Mouse (Mus musculus) T-cell, adult 2 months (primary cell): ENCODE measurements around the gene Gm43720.

Experiments
- DNase-seq: peaks from one replicate; pipeline ENCODE4 v3.0.0; 2022; ENCODE audit warnings: low spot score

The Gm43720 gene

GRCm38 (mm10) chr5:138279585-138280424 lies at the start of gene Gm43720, which contains the start of the genes Gpc2 and Stag3:
Gm43720 (minus strand) TSS chr5:138279958.
Gpc2 (minus strand) TSS chr5:138280005.
Stag3 (plus strand) TSS chr5:138280240.
- DNase-seq, result peak; percentile 88

GRCm38 (mm10) chr5:138312795-138313194 lies 33.0 kb upstream of the Gm43720 start:
- DNase-seq, result no peak

GRCm38 (mm10) chr5:138299613-138300012 lies 19.9 kb upstream of the Gm43720 start:
- no peak for DNase-seq

- no peak for DNase-seq
Observed at GRCm38 (mm10) chr5:138294158-138294557, 14.4 kb upstream of the Gm43720 start.

DNA sequence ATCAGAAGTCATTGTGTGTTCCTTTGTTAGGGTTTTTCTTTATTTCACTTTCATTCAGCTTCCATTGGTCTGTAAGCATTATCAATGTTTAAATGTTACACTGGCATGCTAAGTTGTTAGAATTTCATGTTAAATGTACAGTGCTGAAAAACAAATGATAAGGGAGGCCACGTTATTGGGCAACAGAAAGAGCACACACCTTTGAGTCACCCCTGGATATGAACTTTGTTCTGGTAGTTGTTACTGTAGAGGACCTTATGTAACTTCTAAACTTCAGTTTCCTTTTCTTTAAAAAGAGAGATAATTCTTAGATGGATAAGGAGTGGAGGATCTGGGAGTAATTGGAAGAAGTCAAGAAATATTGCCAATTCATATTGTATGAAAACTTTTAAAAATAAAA lies 11.9 kb upstream of the Gm43720 start:
- no peak for DNase-seq

- DNase-seq, result peak; percentile 22
Observed at GRCm38 (mm10) chr5:138287861-138288260, 8.1 kb upstream of the Gm43720 start.

DNA sequence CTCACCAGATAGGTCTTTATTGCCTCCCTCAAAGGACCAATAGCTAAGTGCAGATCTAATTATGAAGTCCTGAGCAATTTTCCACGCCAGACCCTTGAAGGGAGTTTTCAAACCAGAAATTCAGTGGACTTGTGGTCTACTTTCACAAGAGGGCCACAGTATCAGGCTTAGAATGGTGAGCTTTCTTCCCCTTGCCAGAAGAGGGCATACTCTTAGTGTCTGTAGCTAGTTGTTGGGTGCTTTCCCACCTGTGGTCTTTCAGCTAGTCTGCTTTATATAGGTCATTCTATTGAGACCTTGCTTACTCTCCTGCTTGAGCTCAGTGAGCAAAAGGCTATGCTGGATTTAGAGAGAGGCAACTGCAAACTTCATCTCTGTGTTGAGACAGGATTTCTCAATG lies 3.8 kb upstream of the Gm43720 start:
- no peak for DNase-seq

GRCm38 (mm10) chr5:138281798-138282197 lies 2.0 kb upstream of the Gm43720 start:
- no peak for DNase-seq

DNA sequence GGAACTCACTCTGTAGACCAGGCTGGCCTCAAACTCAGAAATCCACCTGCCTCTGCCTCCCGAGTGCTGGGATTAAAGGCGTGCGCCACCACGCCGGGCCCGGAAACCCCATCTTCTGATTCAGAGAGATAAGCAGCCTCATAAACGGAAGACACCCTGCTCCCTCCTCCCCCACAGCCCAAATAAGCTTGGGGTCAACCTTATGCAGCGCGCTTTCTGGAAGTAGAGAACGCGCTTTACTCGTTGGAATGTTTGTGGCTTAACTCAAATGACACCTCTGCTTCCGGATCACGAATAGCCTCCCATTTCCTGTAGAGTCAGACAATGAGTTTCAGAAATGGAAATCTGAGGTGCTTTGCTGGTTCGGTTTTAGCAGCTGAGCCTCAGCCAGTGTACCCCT lies 1.1 kb upstream of the Gm43720 start:
- DNase-seq, result no peak

DNA sequence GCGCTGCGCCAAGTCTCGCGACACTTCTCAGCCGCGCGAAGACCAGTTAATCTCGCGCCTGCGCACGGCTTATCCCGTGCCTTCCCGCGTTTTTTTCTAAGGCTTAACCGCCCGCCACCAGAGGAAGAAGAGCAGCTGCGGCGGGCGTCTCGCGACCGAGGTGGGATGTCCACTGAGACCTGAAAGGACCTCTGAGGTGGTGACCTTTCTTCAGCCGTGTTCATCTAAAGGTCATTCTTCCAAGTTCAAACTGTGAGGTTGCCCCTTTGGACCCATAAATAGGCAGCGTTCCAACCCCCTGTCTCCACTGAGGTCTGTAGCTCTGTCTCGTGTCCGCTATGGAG lies 639 bp upstream of the Gm43720 start:
- DNase-seq, result no peak

- no peak for DNase-seq
Observed at GRCm38 (mm10) chr5:138277994-138278393, 1.8 kb downstream of the Gm43720 start.

GRCm38 (mm10) chr5:138275216-138276050 lies 4.3 kb downstream of the Gm43720 start:
- DNase-seq, result no peak

- DNase-seq, result no peak
Observed at GRCm38 (mm10) chr5:138274186-138274585, 5.6 kb downstream of the Gm43720 start.

- DNase-seq, result no peak
Observed at GRCm38 (mm10) chr5:138272409-138272923, 7.3 kb downstream of the Gm43720 start, which contains the start of gene Gal3st4. Gal3st4 (minus strand) TSS chr5:138272840.

- DNase-seq, result no peak
Observed at GRCm38 (mm10) chr5:138271232-138271631, 8.5 kb downstream of the Gm43720 start.

- DNase-seq, result no peak
Observed at GRCm38 (mm10) chr5:138268980-138269379, 10.8 kb downstream of the Gm43720 start.

GRCm38 (mm10) chr5:138267114-138267513 lies 12.6 kb downstream of the Gm43720 start:
- DNase-seq, result no peak

DNA sequence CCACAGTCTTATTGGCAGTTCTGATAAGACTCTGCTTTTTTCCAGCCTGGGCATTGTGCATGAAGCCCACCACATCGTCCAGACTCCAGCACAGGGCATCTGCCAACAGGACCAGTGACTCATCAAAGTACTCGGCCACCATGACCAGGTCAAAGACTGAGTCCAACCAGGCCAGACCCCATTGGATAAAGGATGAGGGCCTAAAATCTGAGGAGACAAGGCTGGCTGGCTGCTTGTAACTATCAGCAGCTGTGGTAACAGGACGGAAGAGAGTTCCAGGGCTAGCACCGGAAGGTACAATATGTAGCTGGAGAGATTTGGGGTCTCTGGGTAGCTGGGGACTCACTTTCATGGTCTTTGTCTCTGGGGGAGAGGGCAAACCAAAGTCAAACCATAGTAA lies 14.0 kb downstream of the Gm43720 start:
- no peak for DNase-seq

DNA sequence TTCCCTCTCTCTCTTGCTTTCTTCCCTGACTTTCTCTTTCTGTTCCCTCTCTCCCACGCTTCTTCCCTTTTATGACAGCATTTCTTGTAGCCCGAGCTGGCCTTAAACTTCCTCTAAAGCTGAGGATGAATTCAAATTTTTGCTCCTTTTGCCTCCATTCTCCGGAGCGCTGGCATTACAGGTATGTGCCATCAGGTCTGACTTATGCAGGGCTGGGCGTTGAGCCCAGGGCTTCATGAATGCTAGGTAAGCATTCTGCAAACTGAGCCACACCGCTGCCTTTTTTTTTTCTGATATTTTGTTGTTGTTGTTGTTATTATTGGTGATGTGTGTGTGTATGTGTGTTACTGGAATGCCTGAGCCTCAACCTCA lies 15.6 kb downstream of the Gm43720 start:
- no peak for DNase-seq

GRCm38 (mm10) chr5:138263260-138264206 lies 16.2 kb downstream of the Gm43720 start, which contains the start of gene BC037034:
BC037034 (minus strand) TSS chr5:138264033.
- peak; percentile 90 for DNase-seq

GRCm38 (mm10) chr5:138262582-138263240 lies 17.0 kb downstream of the Gm43720 start:
- no peak for DNase-seq
